Mouse (Mus musculus): ENCODE measurements around the gene Gemin2. TPM values are rescaled to one million over a fixed set of nuclear protein-coding genes. Genes with fewer than 3 reads are reported as not detected.
"Not testable (repeated sequence)": the region's sequence is repeated elsewhere in the genome, so short reads cannot be mapped to it uniquely, and the experiment has no call there.

The Gemin2 gene
- polyA plus RNA-seq (2015; fragmentation: Nextera tagmentation; extraction: Ambion mirVana): 16.4 and 19.8 TPM in 2 replicates

GRCm38 (mm10) chr12:59013234-59013633 is at the start of gene Gemin2:
Gene Gemin2 (plus strand): TSS chr12:59013393.
- peak; percentile 79 for ATAC-seq (ENCODE audit: low FRiP score)

GRCm38 (mm10) chr12:58964583-58964982 is 48.6 kb upstream of the Gemin2 start:
- H3K4me3 ChIP-seq (replicated peaks): no peak overlapping the region
- no peak overlapping the region for H3K9ac ChIP-seq (replicated peaks)
- ATAC-seq (ENCODE audit: low FRiP score): peak; percentile 59; the same call in 1 of the 2 replicates
- no peaks in the 10 kb centered on the region for H3K9me3 ChIP-seq (replicated peaks)
- no peaks in the 10 kb centered on the region for H3K4me1 ChIP-seq
- no peak overlapping the region for H3K27ac ChIP-seq (replicated peaks)
- WGBS: 70% methylated on average over 4 of the region's 4 CpGs
- H3K36me3 ChIP-seq: peaks cover 56% of the 10 kb centered on the region
- H3K4me2 ChIP-seq: no peak overlapping the region
- no peaks in the 10 kb centered on the region for H3K27me3 ChIP-seq (replicated peaks)

More at GRCm38 (mm10) chr12:59013234-59013633, at the start of gene Gemin2:
- Histone ChIP-seq H3K36me3 (peaks cover 7% of the 10 kb centered on the region; the same call in 1 of the 2 replicates), H3K9me3 (replicated peaks) (no peaks in the 10 kb centered on the region), H3K4me1 (peaks cover 33% of the 10 kb centered on the region), H3K4me3 (replicated peaks) (peak within 1 kb of the TSS; percentile 83), H3K4me2 (peak within 1 kb of the TSS; percentile 78), H3K9ac (replicated peaks) (peak within 1 kb of the TSS; percentile 60), H3K27ac (replicated peaks) (peak within 1 kb of the TSS; percentile 78), H3K27me3 (replicated peaks) (no peaks in the 10 kb centered on the region)
- WGBS: 0% methylated on average over 28 of the region's 28 CpGs

DNA sequence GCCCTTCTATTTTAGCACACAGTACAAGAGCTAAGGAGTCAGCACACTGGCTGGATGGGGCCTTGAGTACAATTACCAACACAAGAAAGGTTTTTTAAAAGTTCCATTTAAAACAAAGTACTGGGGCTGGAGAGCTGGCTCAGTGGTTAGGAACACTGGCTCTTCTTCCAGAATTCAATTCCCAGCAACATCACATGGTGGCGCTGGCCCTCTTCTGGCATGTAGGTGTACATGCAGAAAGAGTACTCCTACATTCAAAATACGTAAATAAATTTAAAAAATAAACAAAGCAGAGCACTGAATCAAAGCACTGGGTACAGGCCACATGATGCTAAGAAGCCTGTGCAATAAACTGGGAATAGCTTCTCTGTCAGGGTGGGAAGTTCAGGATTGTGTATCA is 36.2 kb upstream of the Gemin2 start:
- Histone ChIP-seq H3K9ac (replicated peaks) (no peak overlapping the region), H3K27me3 (replicated peaks) (no peaks in the 10 kb centered on the region), H3K36me3 (peaks cover 40% of the 10 kb centered on the region), H3K4me3 (replicated peaks) (no peak overlapping the region), H3K9me3 (replicated peaks) (no peaks in the 10 kb centered on the region), H3K27ac (replicated peaks) (no peak overlapping the region), H3K4me2 (no peak overlapping the region), H3K4me1 (no peaks in the 10 kb centered on the region)
- WGBS: 82% methylated on average over 2 of the region's 2 CpGs
- no peak for ATAC-seq (ENCODE audit: low FRiP score)

DNA sequence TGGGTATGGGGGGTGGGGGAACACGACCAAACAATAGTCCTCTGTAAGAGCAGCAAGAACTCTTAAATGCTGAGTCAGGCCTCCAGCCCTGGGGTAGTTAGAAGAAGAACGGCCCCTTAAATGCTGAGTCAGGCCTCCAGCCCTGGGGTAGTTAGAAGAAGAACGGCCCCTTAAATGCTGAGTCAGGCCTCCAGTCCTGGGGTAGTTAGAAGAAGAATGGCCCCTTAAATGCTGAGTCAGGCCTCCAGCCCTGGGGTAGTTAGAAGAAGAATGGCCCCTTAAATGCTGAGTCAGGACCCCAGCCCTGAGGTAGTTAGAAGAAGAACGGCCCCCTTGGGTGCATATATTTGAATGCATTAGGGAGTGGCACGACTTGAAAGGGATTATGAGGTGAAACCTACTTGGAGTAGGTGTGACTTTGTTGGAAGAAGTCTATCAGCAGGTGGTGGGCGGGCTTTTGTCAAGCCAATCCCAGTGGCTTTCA is 32.0 kb upstream of the Gemin2 start:
- H3K27ac ChIP-seq (replicated peaks); ATAC-seq (ENCODE audit: low FRiP score); H3K4me2 ChIP-seq; H3K9me3 ChIP-seq (replicated peaks); H3K4me1 ChIP-seq; H3K27me3 ChIP-seq (replicated peaks); H3K9ac ChIP-seq (replicated peaks); H3K4me3 ChIP-seq (replicated peaks): not testable (repeated sequence)
- WGBS: 85% methylated on average over 6 of the region's 6 CpGs
- H3K36me3 ChIP-seq: peaks cover 63% of the 10 kb centered on the region

DNA sequence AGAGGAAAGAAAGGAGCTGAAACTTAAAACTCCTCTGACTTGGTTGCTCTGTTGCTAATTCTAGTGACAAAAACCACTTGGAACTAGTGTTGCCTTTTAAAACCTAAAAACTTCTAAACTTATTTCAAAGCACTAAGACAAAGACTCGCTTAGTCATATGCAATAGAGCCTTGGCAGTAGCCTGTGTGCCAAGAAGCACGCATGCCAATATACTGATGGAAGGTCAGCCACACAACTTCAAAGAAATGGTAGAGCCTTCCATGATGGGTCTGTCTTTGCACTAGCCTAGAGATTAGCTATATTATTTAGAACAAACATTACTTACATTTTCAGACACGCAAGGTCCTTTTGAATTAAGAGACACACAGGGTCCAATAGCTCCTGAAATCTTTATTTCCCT is 27.4 kb upstream of the Gemin2 start:
- Histone ChIP-seq H3K9ac (replicated peaks) (no peak overlapping the region), H3K4me2 (no peak overlapping the region), H3K9me3 (replicated peaks) (no peaks in the 10 kb centered on the region), H3K4me1 (no peaks in the 10 kb centered on the region), H3K36me3 (peaks cover 69% of the 10 kb centered on the region), H3K4me3 (replicated peaks) (no peak overlapping the region), H3K27ac (replicated peaks) (no peak overlapping the region), H3K27me3 (replicated peaks) (no peaks in the 10 kb centered on the region)
- no peak for ATAC-seq (ENCODE audit: low FRiP score)
- WGBS: 96% methylated on average over 3 of the region's 3 CpGs

- no peak overlapping the region for H3K9ac ChIP-seq (replicated peaks)
- H3K9me3 ChIP-seq (replicated peaks): no peaks in the 10 kb centered on the region
- no peaks in the 10 kb centered on the region for H3K27me3 ChIP-seq (replicated peaks)
- peak overlapping the region; percentile 78 for H3K4me2 ChIP-seq
- WGBS: 75% methylated on average over 2 of the region's 2 CpGs
- H3K4me1 ChIP-seq: peaks cover 36% of the 10 kb centered on the region
- peaks cover 18% of the 10 kb centered on the region for H3K36me3 ChIP-seq
- no peak for ATAC-seq (ENCODE audit: low FRiP score)
- peak overlapping the region; percentile 83 for H3K4me3 ChIP-seq (replicated peaks)
- H3K27ac ChIP-seq (replicated peaks): no peak overlapping the region
Measured at GRCm38 (mm10) chr12:59010482-59010881, 2.7 kb upstream of the Gemin2 start.

GRCm38 (mm10) chr12:59011275-59011843 is 1.8 kb upstream of the Gemin2 start:
- Histone ChIP-seq H3K4me2 (peak overlapping the region; percentile 78), H3K27ac (replicated peaks) (peak overlapping the region; percentile 91)
- no peak for ATAC-seq (ENCODE audit: low FRiP score)

DNA sequence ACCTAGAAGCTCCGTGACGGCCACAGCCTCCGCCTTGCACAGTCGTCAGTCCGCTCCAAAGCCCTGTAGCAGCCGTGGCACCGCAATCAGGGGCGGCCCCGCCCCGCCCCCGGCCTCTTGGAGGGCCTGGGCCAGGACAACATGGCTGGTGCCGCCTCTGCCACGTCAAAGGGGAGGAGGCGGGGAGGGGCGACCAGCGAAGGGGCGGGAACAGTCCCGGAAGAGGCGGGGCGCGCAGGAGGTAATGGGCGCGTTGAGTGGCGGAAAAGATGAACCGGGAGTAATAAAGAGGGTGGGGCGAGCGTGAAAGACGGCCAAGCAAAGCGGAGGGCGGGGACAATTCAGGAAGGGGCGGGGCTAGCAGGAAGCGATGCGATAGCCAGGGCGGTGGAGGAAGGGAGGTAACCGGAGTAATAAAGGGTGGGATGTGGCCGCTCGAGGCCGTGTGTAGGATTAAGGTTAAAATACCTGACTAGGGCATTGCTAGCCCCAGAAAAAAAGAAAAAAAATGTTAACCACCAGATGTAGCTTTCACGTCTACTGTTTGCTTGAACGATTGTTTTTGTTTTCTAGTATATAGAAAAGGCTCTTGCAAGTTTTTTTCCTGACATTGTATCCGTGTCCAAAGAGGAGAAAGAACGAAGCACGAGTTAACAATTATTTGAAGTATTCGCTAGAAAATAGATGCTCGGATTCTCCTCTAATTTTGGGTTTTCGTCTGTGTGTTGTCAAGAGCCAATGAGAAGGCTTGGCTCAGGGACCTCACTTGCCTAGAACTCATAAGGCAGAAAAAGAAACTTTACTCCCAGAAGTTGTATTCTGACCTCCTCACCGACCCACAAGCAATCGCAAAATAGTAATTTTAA is 1.1 kb upstream of the Gemin2 start, which contains the start of gene Sec23a:
Gene Sec23a, minus strand, starts transcription at position 174 of the 866 bp plus-strand sequence.
- H3K9me3 ChIP-seq (replicated peaks): no peaks in the 10 kb centered on the region
- peak within 1 kb of the TSS; percentile 83 for H3K4me3 ChIP-seq (replicated peaks)
- peak within 1 kb of the TSS; percentile 91 for H3K27ac ChIP-seq (replicated peaks)
- peaks cover 4% of the 10 kb centered on the region for H3K36me3 ChIP-seq
- H3K27me3 ChIP-seq (replicated peaks): no peaks in the 10 kb centered on the region
- H3K9ac ChIP-seq (replicated peaks): peak within 1 kb of the TSS; percentile 89
- peak within 1 kb of the TSS; percentile 78 for H3K4me2 ChIP-seq
- peak; percentile 96 for ATAC-seq (ENCODE audit: low FRiP score)
- under 1% methylated on average over 48 of the region's 48 CpGs for WGBS
- H3K4me1 ChIP-seq: peaks cover 36% of the 10 kb centered on the region

More at GRCm38 (mm10) chr12:59011275-59011843, 1.8 kb upstream of the Gemin2 start:
- Histone ChIP-seq H3K4me1 (peaks cover 36% of the 10 kb centered on the region), H3K9ac (replicated peaks) (peak overlapping the region; percentile 89), H3K27me3 (replicated peaks) (no peaks in the 10 kb centered on the region), H3K36me3 (peaks cover 10% of the 10 kb centered on the region), H3K4me3 (replicated peaks) (peak overlapping the region; percentile 83), H3K9me3 (replicated peaks) (no peaks in the 10 kb centered on the region)
- WGBS: 2% methylated on average over 25 of the region's 25 CpGs

DNA sequence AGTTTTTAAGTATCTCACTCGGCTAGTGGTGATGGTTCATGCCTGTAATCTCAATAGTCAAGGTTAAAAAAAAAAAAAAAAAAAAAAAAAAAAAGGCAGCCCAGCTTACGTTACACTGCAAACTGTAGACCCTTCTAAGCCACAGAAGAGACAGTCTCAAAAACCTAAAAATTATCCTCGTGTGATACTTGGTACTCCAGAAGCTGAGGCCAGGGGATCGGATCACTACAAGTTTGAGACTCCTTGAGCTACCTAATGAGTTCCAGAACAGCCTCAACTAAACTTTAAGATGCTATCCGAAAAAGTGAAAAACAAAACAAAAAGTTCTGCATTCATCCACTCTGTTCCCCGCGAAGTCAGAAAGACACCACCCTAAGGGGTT is 492 bp upstream of the Gemin2 start:
- 3% methylated on average over 7 of the region's 7 CpGs for WGBS
- Histone ChIP-seq H3K4me3 (replicated peaks) (peak overlapping the region; percentile 83), H3K9ac (replicated peaks) (peak overlapping the region; percentile 60; the same call in 1 of the 2 replicates), H3K9me3 (replicated peaks) (no peaks in the 10 kb centered on the region), H3K27ac (replicated peaks) (peak overlapping the region; percentile 78), H3K36me3 (peaks cover 3% of the 10 kb centered on the region; the same call in 1 of the 2 replicates), H3K4me2 (peak overlapping the region; percentile 78), H3K27me3 (replicated peaks) (no peaks in the 10 kb centered on the region), H3K4me1 (peaks cover 35% of the 10 kb centered on the region)
- no peak for ATAC-seq (ENCODE audit: low FRiP score)

GRCm38 (mm10) chr12:59017970-59018369 is 4.8 kb downstream of the Gemin2 start:
- no peaks in the 10 kb centered on the region for H3K27me3 ChIP-seq (replicated peaks)
- 93% methylated on average over 8 of the region's 8 CpGs for WGBS
- no peak overlapping the region for H3K27ac ChIP-seq (replicated peaks)
- ATAC-seq (ENCODE audit: low FRiP score): no peak
- no peak overlapping the region for H3K4me2 ChIP-seq
- H3K4me1 ChIP-seq: peaks cover 5% of the 10 kb centered on the region; the same call in 1 of the 2 replicates
- H3K9ac ChIP-seq (replicated peaks): no peak overlapping the region
- peaks cover 29% of the 10 kb centered on the region for H3K36me3 ChIP-seq
- no peaks in the 10 kb centered on the region for H3K9me3 ChIP-seq (replicated peaks)
- no peak overlapping the region for H3K4me3 ChIP-seq (replicated peaks)

DNA sequence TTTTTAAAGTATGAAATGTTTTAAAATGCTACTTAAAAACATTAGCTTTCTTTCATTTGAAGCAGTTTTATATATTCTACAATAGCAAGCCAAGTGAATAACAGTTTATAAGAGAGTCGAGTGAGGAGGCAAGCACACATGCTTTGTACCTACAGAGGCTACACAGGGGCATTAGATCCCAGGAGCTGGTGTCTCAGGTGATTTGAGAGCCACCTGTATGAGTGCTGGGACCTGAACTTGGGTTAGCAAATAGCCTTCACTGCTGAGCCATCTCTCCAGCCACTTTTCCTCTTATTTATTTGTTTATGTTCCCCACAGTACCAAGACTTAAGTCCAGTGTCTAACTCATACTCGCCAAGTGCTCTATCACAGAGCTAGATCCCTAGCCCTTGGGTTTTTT is 6.7 kb downstream of the Gemin2 start:
- no peak overlapping the region for H3K4me3 ChIP-seq (replicated peaks)
- ATAC-seq (ENCODE audit: low FRiP score): no peak
- H3K9ac ChIP-seq (replicated peaks): no peak overlapping the region
- H3K36me3 ChIP-seq: peaks cover 29% of the 10 kb centered on the region
- H3K4me2 ChIP-seq: no peak overlapping the region
- H3K27me3 ChIP-seq (replicated peaks): no peaks in the 10 kb centered on the region
- no peaks in the 10 kb centered on the region for H3K9me3 ChIP-seq (replicated peaks)
- WGBS: 87% methylated on average over 2 of the region's 2 CpGs
- no peaks in the 10 kb centered on the region for H3K4me1 ChIP-seq
- H3K27ac ChIP-seq (replicated peaks): no peak overlapping the region

Measured in neural tube, embryonic 15.5 days (tissue).